Mouse (Mus musculus): ENCODE data around the gene Gpc6. TPM values are rescaled to one million over a fixed set of nuclear protein-coding genes. Genes with fewer than 3 reads are reported as not detected.

Gpc6 gene
- total RNA-seq, 2 experiments from 2014 or later: 11.7 to 12.7 TPM

GRCm38 (mm10) chr14:117905701-117906100 is 980.6 kb downstream of the Gpc6 start:
- no peak for DNase-seq (ENCODE audit: extremely low spot score in 1 of 2, low spot score in 1 of 2)

DNA sequence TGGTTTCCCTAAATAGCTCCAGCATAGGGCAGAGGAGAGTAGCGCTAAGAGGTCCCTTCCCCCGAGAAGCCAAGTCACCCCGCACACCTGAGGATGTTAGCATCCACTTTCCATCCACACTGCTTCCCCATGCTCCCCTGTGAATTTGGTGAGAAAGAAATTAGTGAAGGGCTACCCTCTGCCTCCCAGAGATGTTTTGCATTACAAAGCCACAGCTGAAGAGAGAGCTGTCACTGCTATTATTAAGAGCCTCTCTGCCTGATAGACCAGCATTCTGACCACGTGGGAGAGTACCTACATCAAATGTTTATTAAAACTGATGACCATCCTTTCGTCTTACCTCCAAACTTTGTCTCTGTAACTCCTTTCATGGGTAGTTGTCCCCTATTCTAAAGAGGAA is 981.2 kb downstream of the Gpc6 start:
- DNase-seq (ENCODE audit: extremely low spot score in 1 of 2, low spot score in 1 of 2): no peak

- DNase-seq (ENCODE audit: extremely low spot score in 1 of 2, low spot score in 1 of 2): no peak
Measured at GRCm38 (mm10) chr14:117908231-117908920, 983.3 kb downstream of the Gpc6 start.

GRCm38 (mm10) chr14:117909046-117909445 is 983.9 kb downstream of the Gpc6 start:
- no peak for DNase-seq (ENCODE audit: extremely low spot score in 1 of 2, low spot score in 1 of 2)

DNA sequence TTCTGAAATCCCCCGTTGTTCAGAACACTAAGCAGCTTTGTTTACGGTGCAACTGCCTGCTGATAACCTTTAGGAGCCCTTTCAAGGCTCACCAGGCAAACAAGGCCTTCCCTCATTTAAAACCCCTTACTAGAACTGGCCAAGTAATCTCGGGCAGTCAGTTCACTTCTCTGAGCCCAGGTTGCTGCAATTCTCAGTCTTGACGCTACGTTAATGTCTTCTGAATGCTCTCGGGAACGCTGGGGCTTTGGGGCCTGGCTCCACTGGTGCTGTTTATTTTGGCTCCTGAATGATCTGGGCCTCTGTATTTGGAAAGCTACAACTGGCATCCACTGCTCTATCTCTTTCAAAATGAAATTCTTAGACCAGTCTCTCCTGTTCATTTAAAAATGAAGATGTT is 985.2 kb downstream of the Gpc6 start:
- no peak for DNase-seq (ENCODE audit: extremely low spot score in 1 of 2, low spot score in 1 of 2)

DNA sequence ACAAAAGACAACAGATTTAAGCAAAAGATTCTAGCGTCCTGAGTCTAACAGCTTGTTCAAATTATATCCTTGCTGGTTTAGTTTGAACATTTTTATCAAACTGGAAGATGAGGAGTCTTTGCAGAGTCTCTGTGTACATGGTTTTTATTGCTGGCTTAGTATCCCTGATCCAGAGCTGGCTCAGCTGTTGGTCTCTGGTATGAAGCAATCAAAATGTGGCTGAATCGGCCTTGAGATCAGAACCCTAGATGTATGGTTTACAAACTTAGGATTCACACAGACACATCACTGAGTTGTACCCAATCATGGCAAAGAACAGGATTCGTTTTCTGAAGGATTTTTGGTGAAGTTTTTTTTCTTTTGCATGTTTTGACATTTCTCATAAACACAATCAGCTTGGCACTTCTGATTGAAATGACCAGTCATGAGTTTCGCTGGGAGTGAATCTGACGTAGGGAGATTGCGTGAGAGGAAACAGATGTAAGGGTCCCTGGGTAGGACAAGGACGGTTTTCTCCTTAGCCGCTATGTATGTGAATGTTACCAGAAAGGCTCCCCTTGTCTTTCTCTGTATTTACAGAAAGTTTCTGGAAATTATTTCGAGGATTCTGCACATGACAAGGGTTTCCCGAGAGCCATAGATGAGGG is 987.6 kb downstream of the Gpc6 start:
- DNase-seq (ENCODE audit: extremely low spot score in 1 of 2, low spot score in 1 of 2): no peak

- no peak for DNase-seq (ENCODE audit: extremely low spot score in 1 of 2, low spot score in 1 of 2)
Measured at GRCm38 (mm10) chr14:117916577-117916976, 991.5 kb downstream of the Gpc6 start.

GRCm38 (mm10) chr14:117918724-117919123 is 993.6 kb downstream of the Gpc6 start:
- no peak for DNase-seq (ENCODE audit: extremely low spot score in 1 of 2, low spot score in 1 of 2)

DNA sequence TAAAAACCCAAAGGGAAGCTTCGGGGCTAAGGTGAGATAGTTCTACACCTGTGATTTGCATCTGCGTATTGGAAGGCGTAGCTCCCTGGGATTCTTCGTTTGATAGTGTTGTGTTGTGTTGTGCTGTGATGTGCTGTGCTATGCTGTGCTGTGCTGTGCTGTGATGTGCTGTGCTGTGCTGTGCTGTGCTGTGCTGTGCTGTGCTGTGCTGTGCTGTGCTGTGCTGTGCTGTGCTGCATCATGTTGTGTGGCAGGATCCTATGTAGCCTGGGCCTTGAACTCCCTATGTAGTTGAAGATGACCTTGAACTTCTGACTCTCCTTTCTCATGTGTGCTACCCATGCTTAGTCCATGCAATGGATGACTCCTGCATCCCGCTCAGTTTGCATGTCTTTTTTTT is 994.5 kb downstream of the Gpc6 start:
- DNase-seq (ENCODE audit: extremely low spot score in 1 of 2, low spot score in 1 of 2): no peak

GRCm38 (mm10) chr14:117921393-117922014 is 996.4 kb downstream of the Gpc6 start:
- DNase-seq (ENCODE audit: extremely low spot score in 1 of 2, low spot score in 1 of 2): no peak

- no peak for DNase-seq (ENCODE audit: extremely low spot score in 1 of 2, low spot score in 1 of 2)
Measured at GRCm38 (mm10) chr14:117923667-117924066, 998.6 kb downstream of the Gpc6 start.

- no peak for DNase-seq (ENCODE audit: extremely low spot score in 1 of 2, low spot score in 1 of 2)
Measured at GRCm38 (mm10) chr14:117930105-117930847, 1005.2 kb downstream of the Gpc6 start.

DNA sequence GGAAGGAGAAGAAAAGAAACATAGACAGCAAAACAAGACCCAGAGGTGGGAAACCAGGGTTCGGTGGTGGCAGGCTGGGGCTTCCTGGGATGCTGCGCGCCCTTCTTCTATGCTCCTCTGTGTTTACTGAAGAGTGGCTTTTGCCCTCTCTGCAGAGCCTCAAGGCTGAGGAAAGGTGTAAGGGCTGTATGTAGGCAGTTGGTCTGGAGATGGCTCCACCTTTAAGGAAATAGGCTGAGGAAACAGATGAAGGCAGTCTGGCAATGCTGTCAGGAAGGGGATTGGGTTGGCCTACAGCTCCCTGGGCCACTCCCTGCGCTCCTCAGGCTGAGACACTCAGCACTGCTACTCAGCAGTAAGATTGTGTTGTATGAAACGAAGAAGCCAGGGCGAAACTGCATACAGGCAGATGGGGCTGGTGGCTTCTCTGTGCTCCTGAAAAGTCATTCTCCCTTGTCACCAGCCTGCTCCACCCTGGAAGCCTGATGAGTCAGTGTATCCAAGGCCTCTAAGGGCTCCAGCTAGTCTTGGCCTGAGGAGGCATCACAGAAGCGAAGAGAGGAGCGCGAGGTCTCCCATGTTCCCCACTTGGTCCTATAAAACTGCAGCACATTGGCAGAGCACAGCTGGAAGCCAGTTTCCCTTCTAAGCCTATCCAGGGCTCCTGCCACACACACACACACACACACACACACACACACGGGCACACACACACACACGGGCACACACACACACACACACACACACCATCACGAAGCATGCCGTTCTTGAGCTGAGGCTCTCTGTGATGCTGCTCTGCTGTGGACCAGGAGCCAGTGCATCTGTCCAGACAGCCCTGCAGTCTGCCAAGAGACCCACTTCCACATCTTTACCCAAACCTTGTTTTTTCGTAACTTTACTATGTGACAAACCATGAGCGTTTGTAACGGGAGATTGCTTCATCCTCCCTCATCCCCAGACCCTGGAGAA is 1006.0 kb downstream of the Gpc6 start:
- DNase-seq (ENCODE audit: extremely low spot score in 1 of 2, low spot score in 1 of 2): no peak

DNA sequence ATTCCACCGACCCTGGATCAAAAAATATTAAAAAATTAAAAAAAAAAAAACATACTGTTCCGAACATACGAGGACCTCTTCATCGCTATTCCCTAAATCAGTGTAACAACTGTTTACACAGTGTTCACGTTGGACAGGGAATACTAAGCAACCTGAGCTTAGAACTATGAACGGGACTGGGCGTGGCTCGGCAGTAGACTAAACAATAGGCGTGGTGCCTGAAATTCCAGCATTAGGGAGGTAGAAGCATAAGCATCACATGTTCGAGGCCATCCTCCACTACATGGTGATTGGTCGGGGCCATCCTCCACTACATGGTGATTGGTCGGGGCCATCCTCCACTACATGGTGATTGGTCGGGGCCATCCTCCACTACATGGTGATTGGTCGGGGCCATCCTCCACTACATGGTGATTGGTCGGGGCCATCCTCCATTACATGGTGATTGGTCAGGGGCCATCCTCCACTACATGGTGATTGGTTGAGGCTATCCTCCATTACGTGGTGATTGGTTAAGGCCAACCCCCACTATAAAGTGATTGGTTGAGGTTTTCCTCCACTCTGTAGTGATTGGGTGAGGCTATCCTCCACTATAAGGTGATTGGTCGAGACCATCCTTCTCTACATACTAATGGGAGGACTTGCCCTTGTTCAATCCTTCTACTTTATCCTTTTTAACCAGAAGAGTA is 1007.2 kb downstream of the Gpc6 start:
- DNase-seq (ENCODE audit: extremely low spot score in 1 of 2, low spot score in 1 of 2): no peak

DNA sequence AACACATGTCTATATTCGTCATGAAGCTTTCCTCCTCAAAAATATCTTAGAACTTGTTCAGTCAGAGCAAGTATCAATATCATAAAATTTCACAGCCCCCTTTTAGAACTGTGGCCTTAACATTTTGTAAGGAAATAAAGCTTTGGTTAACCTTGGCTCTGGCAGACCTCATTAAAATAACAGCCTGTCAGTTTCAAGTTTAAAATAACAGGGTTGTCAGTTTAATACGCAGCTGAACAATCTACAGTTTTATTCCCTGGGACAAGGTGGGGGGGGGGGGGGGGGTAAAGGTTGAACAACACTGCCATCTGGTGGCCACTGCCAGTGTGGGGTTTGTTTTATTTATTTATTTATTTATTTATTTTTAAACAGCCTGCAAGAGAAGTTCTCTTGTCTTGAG is 1013.4 kb downstream of the Gpc6 start:
- DNase-seq (ENCODE audit: extremely low spot score in 1 of 2, low spot score in 1 of 2): peak in 1 of 2 experiments; percentile 61

DNA sequence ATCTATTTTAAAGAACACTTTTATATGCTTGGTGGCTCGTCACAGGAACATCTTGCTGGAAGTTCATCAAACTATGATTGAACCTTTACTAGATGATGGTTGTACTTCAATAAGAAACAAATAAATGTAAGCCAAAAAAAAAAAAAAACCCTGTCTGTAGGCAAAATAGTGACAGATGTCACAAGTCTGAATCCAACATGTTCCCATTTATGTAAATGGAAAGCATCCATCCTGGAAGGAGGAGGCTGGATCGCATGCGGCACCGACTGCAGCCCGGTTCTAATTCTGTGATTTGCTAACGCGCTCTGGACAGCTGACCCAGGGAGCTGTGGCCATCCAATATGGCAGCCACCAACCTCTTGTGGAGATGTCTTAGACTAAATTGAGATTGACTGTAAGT is 1014.4 kb downstream of the Gpc6 start:
- no peak for DNase-seq (ENCODE audit: extremely low spot score in 1 of 2, low spot score in 1 of 2)

DNA sequence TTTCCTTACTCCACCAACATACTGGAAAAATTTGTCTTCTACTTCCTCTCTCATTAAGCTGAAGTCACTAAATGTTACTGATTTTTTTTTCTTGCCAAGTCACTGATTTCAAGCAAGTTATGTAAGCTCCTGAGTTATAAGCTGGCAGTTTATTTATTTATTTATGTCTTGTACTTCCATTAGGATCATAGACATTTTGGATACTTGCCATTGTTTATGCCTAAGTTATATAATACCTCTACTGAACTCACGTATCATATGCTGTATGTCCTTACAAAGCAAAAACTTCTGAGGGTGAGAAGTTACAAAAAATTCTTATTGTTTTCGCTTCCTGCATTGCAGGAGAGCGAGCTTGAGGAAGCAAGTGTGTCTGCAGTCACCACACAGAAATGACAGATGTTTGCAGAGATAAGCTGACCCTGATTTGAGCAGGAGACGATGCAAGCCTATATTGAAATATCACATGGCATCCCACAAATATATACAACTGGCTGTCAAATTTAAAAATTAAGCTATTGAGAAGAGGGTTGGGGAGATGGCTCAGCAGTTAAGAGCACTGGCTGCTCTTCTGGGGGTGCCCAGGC is 1020.9 kb downstream of the Gpc6 start:
- no peak for DNase-seq (ENCODE audit: extremely low spot score in 1 of 2, low spot score in 1 of 2)

- no peak for DNase-seq (ENCODE audit: extremely low spot score in 1 of 2, low spot score in 1 of 2)
Measured at GRCm38 (mm10) chr14:117951265-117951664, 1026.2 kb downstream of the Gpc6 start.

DNA sequence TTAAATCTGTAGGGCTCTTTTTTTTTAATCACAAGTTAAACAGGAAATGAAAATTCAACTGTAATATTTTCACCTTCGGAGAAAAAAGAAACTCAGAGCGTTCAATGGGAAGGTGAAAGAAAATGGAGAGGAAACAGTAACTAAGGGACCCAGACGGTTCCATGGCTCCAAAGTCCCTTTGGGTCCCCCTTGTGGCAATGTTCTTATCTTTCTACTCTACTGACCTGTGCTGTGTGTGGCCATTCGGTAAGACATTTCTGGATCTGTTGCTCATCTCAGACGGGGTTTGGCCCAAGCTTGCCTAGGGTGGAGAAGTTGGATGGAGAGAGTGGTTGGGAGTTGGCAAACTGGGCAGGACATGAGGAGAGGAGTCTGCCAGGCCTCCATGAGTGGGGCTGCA is 1026.6 kb downstream of the Gpc6 start:
- no peak for DNase-seq (ENCODE audit: extremely low spot score in 1 of 2, low spot score in 1 of 2)

All from layer of hippocampus, postnatal 25 days (tissue).